Mouse (Mus musculus) c-Kit-positive CD71-negative TER-119-negative erythroid progenitor cells, embryonic 14.5 days (primary cell): Measurements from ENCODE around the gene Camk1d.
"Not testable (repeated sequence)": the region's sequence is repeated elsewhere in the genome, so short reads cannot be mapped to it uniquely, and the experiment has no call there.

Experiments
- DNase-seq: peaks from one replicate; pipeline ENCODE4 v3.0.0-alpha.2; 2013; ENCODE audit warnings: low read depth

Gene Camk1d

GRCm38 (mm10) chr2:5398043-5398442 is 316.3 kb downstream of the Camk1d start:
- DNase-seq: no peak

- no peak for DNase-seq
Measured at GRCm38 (mm10) chr2:5397468-5397867, 316.8 kb downstream of the Camk1d start.

- no peak for DNase-seq
Measured at GRCm38 (mm10) chr2:5396415-5396814, 317.9 kb downstream of the Camk1d start.

- no peak for DNase-seq
Measured at GRCm38 (mm10) chr2:5395873-5396272, 318.4 kb downstream of the Camk1d start.

- DNase-seq: no peak
Measured at GRCm38 (mm10) chr2:5392921-5393320, 321.4 kb downstream of the Camk1d start.

- DNase-seq: no peak
Measured at GRCm38 (mm10) chr2:5392470-5392869, 321.8 kb downstream of the Camk1d start.

GRCm38 (mm10) chr2:5388381-5388780 is 325.9 kb downstream of the Camk1d start:
- DNase-seq: no peak

GRCm38 (mm10) chr2:5381712-5382710 is 332.3 kb downstream of the Camk1d start:
- DNase-seq: no peak

- no peak for DNase-seq
Measured at GRCm38 (mm10) chr2:5380973-5381372, 333.3 kb downstream of the Camk1d start.

GRCm38 (mm10) chr2:5378922-5379321 is 335.4 kb downstream of the Camk1d start:
- not testable (repeated sequence) for DNase-seq

GRCm38 (mm10) chr2:5378066-5378672 is 336.1 kb downstream of the Camk1d start:
- DNase-seq: no peak

- no peak for DNase-seq
Measured at GRCm38 (mm10) chr2:5372886-5373429, 341.4 kb downstream of the Camk1d start.

- DNase-seq: no peak
Measured at GRCm38 (mm10) chr2:5371316-5371715, 343.0 kb downstream of the Camk1d start.

- DNase-seq: no peak
Measured at GRCm38 (mm10) chr2:5370591-5370990, 343.7 kb downstream of the Camk1d start.

GRCm38 (mm10) chr2:5363836-5364235 is 350.5 kb downstream of the Camk1d start:
- no peak for DNase-seq

- no peak for DNase-seq
Measured at GRCm38 (mm10) chr2:5358049-5358448, 356.3 kb downstream of the Camk1d start.

- no peak for DNase-seq
Measured at GRCm38 (mm10) chr2:5357056-5357455, 357.3 kb downstream of the Camk1d start.

- DNase-seq: no peak
Measured at GRCm38 (mm10) chr2:5352821-5353522, 361.3 kb downstream of the Camk1d start.

GRCm38 (mm10) chr2:5345344-5345743 is 369.0 kb downstream of the Camk1d start:
- no peak for DNase-seq

- DNase-seq: no peak
Measured at GRCm38 (mm10) chr2:5327533-5328250, 386.6 kb downstream of the Camk1d start.

- DNase-seq: no peak
Measured at GRCm38 (mm10) chr2:5324806-5325205, 389.5 kb downstream of the Camk1d start.
